Mouse (Mus musculus) heart, postnatal 36 days (tissue): ENCODE measurements around the gene Selenov. TPM values are rescaled to one million over a fixed set of nuclear protein-coding genes. Genes with fewer than 3 reads are reported as not detected.
A peak's percentile ranks its signal among the peaks of the same experiment; 100 is the strongest.

ENCODE experiments used
- DNase-seq, 2 experiments: peaks; one replicate each; pipeline ENCODE4 v3.0.0; 2021 to 2022
- intact Hi-C: fragments of 180-260 bp; cut with DNase I; formaldehyde crosslinking; loops from one replicate; pipeline ENCODE4 v1.15.1; 2025
- total RNA-seq, 2 experiments: library from RNA; stranded (reverse); gene quantifications; 2 replicates each; pipeline ENCODE4 v1.2.3; 2021

Selenov gene
- not detected for total RNA-seq

DNA sequence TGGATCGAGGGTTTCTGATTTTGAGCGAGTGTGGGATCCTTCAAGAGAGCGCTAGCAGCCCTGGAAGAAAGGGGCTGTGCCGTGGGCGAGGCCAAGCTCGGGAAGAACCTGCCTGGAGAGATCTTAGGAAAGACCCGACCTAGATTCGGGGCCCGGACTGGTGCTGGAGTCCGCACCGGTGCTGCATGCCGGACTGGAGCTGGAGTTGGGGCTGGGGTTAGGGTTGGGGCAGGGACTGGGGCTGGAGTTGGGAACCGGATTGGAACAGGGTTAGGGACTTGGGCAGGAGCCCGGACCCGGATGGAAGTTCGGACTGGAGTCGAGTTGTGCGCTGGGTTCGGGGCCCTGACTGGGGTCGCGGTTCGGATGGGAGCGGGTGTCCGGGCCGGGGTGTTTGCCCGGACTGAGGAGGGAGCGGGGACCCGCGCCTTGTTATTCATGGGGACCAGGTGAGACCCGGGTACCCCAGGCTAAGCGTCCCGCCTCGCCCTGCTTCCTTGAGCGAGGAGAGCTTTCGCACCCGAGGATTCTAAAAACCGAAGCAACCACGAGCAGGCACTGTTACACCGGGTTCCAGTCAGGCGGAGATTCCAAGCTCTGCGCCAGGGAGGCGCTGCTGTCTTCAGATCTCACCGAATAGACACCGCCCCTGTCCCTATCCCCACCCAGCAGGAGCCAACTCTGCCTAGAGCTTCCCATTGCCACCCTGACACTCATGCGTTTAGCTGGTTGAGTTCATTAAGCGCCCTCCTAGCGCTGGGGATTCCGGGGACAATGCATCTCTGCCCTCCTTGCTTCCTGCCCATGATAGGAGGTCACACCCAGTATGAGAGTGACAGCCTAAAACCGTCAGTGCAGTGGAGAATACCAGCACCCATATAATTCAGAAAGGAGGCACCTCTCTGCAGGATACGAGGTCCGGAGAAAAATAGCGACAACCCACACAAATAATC lies at the start of gene Selenov:
TSS of gene Selenov (minus strand) at position 549 of the 953 bp plus-strand sequence.
- DNase-seq: no peak
- intact Hi-C loops: no loop called here

DNA sequence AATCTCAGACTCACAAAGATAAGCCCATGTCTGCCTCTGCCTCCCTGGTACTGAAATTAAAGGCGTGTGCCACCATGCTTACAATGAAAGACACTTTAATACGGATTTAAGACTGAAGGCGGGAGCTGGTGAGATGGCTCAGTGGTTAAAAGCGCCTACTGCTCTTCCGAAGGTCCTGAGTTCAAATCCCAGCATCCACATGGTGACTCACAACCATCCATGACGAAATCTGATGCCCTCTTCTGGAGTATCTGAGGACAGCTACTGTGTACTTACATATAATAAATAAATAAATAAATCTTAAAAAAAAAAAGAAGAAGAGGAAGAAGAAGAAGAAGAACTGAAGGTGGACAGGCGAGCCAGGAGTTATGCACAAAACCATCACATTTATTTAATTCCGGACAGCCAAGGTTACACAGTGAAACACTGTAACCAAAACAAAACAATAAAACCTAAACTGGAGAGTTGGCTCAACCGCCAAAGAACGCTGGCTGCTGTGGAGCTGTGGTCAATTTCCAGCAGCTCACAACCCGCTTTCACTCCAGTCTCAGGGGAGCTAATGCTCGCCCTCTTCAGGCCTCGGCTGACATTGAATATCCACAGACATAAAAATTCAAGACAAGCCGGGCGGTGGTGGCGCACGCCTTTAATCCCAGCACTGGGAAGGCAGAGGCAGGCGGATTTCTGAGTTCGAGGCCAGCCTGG lies 48.4 kb upstream of the Selenov start:
- intact Hi-C loops: loop anchor here (5.0 kb wide), 1 partner anchor 62 kb away; the partner anchor contains the start of gene Eid2b
- DNase-seq: peak; percentile 61 to 67

DNA sequence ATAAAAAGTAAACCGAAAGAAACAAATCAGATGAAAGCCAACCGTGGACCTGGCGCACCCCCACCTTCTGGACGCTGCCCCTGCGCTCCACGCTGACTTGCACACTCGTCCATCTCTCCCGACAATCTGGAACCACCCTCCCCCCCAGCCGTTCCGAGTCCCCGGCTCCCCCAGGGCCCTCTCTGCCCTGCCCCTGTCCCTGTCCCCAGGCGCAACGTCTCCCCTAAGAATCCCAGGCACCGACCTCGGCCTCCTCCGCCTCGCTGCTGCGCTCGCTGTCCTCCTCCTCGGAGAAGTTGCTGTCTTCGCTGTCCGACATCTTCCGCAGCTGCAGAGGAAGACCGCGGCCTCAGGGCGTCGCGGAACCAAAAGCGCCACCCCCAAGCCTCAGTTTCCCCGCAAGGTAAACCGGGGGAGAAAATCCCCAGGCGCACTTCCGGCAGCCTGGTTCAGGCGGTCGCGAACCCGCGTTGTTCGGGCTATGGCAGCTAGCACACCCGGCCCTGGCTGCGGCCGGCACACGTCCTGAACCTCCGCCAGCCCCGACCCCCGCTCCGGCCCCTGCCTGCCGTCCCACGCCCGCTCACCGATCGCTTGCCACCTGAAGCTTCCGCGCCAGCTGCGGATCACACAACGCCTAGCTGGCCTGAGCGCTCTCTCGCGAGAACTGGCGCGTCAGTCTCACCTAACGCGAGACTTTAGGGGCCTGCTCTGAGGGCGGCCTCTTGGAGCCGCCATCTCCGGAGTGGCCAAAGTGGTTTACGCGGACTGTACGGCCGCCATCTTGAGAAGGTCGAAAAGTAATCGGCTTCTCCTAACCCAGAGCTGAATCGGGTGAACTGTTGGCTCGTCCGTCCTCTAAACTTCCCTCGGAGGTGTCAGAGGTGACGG lies 47.4 kb upstream of the Selenov start, which contains the start of gene Supt5:
TSS of gene Supt5 (minus strand) at position 639 of the 891 bp plus-strand sequence.
- DNase-seq: peak; percentile 96 to 97
- intact Hi-C loops: loop anchor here (5.0 kb wide), 1 partner anchor 61 kb away; the partner anchor contains the start of gene Eid2b

DNA sequence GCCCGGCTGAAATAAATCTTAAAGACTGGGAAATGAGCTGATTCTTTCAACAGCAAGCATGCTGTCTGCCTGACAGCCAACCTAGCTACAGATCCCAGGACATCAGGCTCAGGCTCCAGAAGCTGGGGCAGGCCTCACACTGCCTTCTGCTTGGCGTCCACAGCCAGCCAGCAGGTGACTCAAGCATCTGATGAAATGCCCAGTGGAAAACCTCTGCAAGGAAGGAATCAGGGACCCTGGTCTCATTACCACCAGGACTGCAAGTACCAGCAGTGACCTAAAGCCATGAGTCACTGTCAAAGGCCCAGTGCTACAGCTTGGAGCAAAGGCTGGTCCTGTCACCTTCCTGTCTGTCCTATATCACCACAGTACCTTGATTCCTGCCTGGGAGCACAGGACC lies 44.5 kb upstream of the Selenov start:
- no peak for DNase-seq
- intact Hi-C loops: loop anchor here (5.0 kb wide), 1 partner anchor 58 kb away; the partner anchor contains the start of gene Eid2b

GRCm38 (mm10) chr7:28334534-28334933 lies 43.5 kb upstream of the Selenov start:
- intact Hi-C loops: no loop called here
- DNase-seq: no peak

DNA sequence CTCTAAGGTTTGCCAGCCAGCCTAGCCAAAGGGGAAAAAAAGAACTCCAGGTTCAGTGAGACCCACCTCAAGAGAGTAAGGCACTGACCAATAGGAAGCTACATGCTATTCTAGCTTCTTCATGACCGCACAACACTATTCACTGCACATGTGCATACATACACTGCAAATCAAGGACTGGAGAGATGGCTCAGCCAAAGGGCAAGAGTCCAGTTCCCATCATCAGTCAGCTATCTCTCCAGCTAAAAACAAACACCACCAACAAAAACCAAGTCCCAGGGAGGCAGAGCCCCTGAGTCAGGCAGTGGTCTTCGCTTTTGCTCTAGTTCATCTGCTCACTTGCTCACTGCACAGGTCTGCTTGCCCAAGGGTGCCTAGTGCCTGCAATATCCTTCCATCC lies 37.3 kb upstream of the Selenov start:
- intact Hi-C loops: no loop called here
- DNase-seq: no peak

DNA sequence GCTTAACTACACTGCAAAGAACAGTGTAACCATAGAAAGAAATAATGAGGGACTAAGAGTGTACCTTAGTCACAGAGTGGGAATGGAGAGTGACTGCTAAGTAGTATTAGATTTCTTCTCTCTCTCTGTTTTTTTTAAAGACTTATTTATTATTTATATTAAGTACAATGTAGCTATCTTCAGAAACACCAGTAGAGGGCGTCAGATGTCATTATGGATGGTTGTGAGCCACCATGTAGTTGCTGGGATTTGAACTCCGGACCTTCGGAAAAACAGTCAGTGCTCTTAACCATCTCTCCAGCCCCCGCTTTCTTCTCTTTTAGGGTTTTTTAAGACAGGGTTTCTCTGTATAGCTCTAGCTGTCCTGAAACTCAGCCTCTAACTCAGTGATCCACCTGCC lies 35.5 kb upstream of the Selenov start:
- no peak for DNase-seq
- intact Hi-C loops: no loop called here

DNA sequence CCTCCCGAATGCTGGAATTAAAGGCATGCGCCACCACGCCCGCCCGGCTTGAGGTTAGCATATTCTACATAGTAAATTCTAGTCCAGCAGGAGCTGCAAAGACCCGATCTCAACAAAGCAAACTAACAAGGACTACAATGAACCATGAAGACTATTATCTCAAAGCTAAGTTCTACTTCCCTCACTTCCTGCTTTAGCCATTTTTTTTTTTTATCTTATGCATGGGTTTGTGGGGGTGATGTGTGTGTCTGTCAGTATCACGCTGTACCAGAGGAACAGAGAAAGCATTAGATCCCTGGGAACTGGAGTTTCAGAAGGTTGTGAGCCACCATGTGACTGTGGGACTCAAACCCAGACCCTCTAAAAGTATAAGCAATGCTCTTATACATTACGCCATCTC lies 34.3 kb upstream of the Selenov start:
- intact Hi-C loops: no loop called here
- no peak for DNase-seq

- intact Hi-C loops: no loop called here
- DNase-seq: no peak
These were observed 31.2 kb upstream of the Selenov start for GRCm38 (mm10) chr7:28321974-28322720.

DNA sequence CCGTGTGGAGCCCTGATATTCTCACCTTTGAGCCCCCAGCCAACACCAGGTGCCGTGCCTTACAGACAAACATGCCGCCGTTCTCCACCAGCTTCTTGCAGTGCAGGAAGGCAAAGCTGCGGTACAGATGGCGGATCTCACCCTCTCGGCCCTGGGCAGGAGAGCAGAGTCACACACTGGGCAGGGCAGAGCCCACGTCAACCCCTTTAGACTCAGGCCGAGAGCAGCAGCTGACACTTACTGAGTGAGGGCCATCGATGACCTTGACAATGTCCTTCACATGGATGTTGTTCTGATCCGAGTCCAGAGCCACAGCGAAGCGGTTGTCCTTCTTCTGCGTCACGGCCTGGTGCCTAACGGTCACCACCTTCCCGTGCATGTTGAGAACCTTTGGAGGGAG lies 27.7 kb upstream of the Selenov start:
- intact Hi-C loops: no loop called here
- DNase-seq: no peak

DNA sequence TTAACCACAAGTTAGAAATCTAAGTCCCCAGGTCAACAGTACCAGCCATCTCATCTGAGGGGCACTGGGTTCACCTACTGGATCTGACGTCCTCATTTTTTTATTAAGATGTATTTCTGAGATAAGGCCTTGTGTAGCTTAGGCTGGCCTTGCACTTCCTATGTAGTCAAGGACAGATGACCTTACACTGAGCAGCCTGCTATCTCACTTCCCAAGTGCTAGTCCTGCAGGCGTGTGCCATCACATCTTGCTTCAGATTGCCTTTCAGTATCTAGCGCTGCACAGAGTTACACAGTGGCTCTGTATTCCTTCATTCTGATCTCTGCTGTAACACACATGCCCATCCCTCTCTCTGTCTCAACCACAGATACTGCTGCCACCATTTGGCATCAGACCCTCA lies 27.1 kb upstream of the Selenov start:
- no peak for DNase-seq
- intact Hi-C loops: no loop called here

DNA sequence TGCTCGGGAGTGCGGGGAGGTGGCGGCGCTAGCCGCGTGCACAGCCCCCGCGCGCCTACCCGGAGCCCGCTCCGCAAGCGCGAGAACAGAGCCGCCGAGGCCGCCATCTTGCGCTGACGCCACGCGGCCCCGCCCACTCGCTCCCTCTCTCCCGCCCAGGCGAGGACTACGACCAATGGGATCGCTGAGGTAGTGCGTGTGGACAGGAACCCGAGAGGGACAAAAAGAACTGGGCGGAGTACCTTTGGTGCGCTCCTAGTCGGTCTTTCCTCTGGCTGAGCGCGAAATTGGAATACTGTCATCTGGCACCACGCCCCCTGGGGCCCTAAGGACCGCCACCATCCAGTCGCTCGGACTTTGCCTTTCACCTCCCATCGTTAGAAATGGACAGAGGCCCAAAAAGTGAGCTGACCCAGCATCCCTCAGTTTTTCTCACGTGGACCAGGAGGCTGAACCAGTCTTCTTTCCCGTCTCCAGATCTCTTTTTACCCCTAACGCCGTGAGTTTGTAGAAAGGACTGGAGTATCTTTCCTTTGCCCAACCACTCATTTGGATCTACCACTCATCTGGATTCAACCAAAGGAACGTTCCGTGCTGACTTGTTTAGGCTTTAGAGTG lies 21.0 kb upstream of the Selenov start, which contains the start of gene Timm50:
TSS of gene Timm50 (minus strand) at position 147 of the 618 bp plus-strand sequence.
- intact Hi-C loops: loop anchor here (1.0 kb wide), 1 partner anchor 25 kb away; no protein-coding TSS in a partner anchor
- peak; percentile 97 to 99 for DNase-seq

GRCm38 (mm10) chr7:28311151-28311925 lies 20.4 kb upstream of the Selenov start:
- DNase-seq: no peak
- intact Hi-C loops: no loop called here

DNA sequence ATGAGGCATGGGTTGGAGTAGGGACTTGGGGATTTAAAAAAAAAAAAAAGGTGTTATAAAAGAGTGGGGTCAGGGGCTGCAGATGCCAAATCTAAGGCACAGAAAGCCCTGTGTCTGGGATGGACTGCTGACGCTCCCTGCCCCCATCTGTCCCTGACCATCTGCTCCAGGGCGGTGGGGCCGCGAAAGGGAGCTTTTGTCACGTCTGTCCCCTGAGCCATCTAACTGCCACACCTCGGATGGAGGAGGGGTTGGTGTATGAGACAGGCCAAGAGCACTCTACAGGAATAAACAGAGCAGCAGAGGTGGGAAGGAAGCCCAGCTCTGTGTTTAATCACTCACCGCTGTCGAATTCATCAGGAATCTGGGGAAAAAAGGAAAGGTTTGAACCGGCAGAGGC lies 18.8 kb upstream of the Selenov start:
- intact Hi-C loops: loop anchor here (10.0 kb wide), 1 partner anchor 255 kb away; the partner anchor contains the start of gene Psmc4
- no peak for DNase-seq

GRCm38 (mm10) chr7:28306216-28306615 lies 15.2 kb upstream of the Selenov start:
- intact Hi-C loops: loop anchor here (10.0 kb wide), 1 partner anchor 251 kb away; the partner anchor contains the start of gene Psmc4
- DNase-seq: no peak

DNA sequence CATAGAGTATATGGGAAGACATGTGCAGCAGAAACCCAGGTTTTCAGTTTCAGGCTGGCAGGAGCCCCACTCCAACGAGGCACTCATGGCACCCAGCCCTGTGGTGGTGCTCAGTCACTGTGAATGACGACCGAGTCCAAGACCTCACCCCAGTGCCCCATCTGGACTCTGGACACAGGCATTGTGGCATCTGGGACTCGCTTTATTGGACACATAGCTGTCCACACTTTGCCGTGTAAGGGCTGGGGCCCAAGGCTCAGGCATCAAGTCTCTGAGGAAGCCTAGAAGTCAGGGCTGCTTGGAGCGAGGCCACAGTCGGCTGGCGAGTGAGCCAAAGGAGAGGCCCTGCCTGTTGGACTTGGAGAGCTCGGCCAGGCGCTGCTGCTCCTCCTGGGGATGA lies 14.7 kb upstream of the Selenov start:
- intact Hi-C loops: loop anchor here (10.0 kb wide), 1 partner anchor 251 kb away; the partner anchor contains the start of gene Psmc4
- no peak for DNase-seq

- intact Hi-C loops: loop anchor here (5.0 to 10.0 kb wide), 2 partner anchors 90 to 247 kb away; partner anchors contain the start of gene Psmc4
These were observed 10.8 kb upstream of the Selenov start, which contains the start of gene Dll3 for GRCm38 (mm10) chr7:28301616-28302433. Gene Dll3 (minus strand): TSS chr7:28302238.

More at GRCm38 (mm10) chr7:28301616-28302433, 10.8 kb upstream of the Selenov start, which contains the start of gene Dll3:
- DNase-seq: peak; percentile 46 to 61
